Mouse (Mus musculus): ENCODE measurements at regions not wholly inside any gene's neighbourhood (a gene's known extent, or its start where the extent isn't known, plus 50 kb on each side); places are given as distances from the start of the nearest gene placed in this dataset.

GRCm38 (mm10) chr15:68811041-68811440, 2310.3 kb upstream of the Lrrc6 start:
- 95% methylated on average over 4 of the region's 4 CpGs for WGBS
- H3K4me3 ChIP-seq (ENCODE audit: control insufficient read depth, insufficient read depth, low read length), result no peak overlapping the region
- H3K4me1 ChIP-seq (replicated peaks; ENCODE audit: control insufficient read depth, insufficient read depth, low read length), result no peaks in the 10 kb centered on the region
- no peak for DNase-seq
- H3K27me3 ChIP-seq (ENCODE audit: control insufficient read depth, insufficient read depth, low read length), result no peaks in the 10 kb centered on the region
- H3K27ac ChIP-seq (ENCODE audit: control insufficient read depth, insufficient read depth, low read length), result no peak overlapping the region
- TF ChIP-seq CTCF (IDR thresholded peaks at IDR 0.05; ENCODE audit: borderline replicate concordance, control insufficient read depth, extremely low read depth, insufficient read depth, low read length, poor library complexity) (no peak), POLR2A (IDR thresholded peaks at IDR 0.05; ENCODE audit: control insufficient read depth, extremely low read depth, insufficient read depth, low read length, poor library complexity) (no peak)
- H3K36me3 ChIP-seq (ENCODE audit: control insufficient read depth, insufficient read depth, low read length), result no peaks in the 10 kb centered on the region

DNA sequence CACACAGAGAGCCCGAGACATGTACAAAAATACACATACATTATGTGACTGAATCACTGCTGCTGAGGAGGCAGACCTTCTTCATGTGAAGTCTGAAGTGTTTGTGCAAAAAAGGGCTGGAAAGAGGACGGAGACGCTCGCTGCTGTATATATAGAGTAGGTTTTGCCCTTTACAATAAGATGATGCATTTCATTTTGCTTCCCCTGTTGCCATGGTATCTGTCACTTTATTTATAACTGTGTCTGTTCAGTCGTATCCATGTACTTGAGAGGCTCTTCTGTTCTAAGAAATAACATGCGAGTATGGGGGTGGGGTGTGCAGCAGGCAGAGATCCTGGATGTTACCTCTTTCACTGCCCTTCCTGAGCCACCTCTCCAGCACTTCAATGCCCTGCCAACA, 2309.9 kb upstream of the Lrrc6 start:
- Histone ChIP-seq H3K4me1 (replicated peaks; ENCODE audit: control insufficient read depth, insufficient read depth, low read length) (no peaks in the 10 kb centered on the region), H3K36me3 (ENCODE audit: control insufficient read depth, insufficient read depth, low read length) (no peaks in the 10 kb centered on the region), H3K4me3 (ENCODE audit: control insufficient read depth, insufficient read depth, low read length) (no peak overlapping the region), H3K27me3 (ENCODE audit: control insufficient read depth, insufficient read depth, low read length) (no peaks in the 10 kb centered on the region), H3K27ac (ENCODE audit: control insufficient read depth, insufficient read depth, low read length) (no peak overlapping the region)
- TF ChIP-seq CTCF (IDR thresholded peaks at IDR 0.05; ENCODE audit: borderline replicate concordance, control insufficient read depth, extremely low read depth, insufficient read depth, low read length, poor library complexity) (no peak), POLR2A (IDR thresholded peaks at IDR 0.05; ENCODE audit: control insufficient read depth, extremely low read depth, insufficient read depth, low read length, poor library complexity) (no peak)
- 90% methylated on average over 6 of the region's 6 CpGs for WGBS
- no peak for DNase-seq

- TF ChIP-seq CTCF (IDR thresholded peaks at IDR 0.05; ENCODE audit: borderline replicate concordance, control insufficient read depth, extremely low read depth, insufficient read depth, low read length, poor library complexity) (no peak), POLR2A (IDR thresholded peaks at IDR 0.05; ENCODE audit: control insufficient read depth, extremely low read depth, insufficient read depth, low read length, poor library complexity) (no peak)
- H3K27me3 ChIP-seq (ENCODE audit: control insufficient read depth, insufficient read depth, low read length), result no peaks in the 10 kb centered on the region
- no peak overlapping the region for H3K27ac ChIP-seq (ENCODE audit: control insufficient read depth, insufficient read depth, low read length)
- DNase-seq, result no peak
- no peaks in the 10 kb centered on the region for H3K4me1 ChIP-seq (replicated peaks; ENCODE audit: control insufficient read depth, insufficient read depth, low read length)
- H3K36me3 ChIP-seq (ENCODE audit: control insufficient read depth, insufficient read depth, low read length), result no peaks in the 10 kb centered on the region
- WGBS, result 95% methylated on average over 1 of the region's 1 CpGs
- H3K4me3 ChIP-seq (ENCODE audit: control insufficient read depth, insufficient read depth, low read length), result no peak overlapping the region
These were observed 2307.5 kb upstream of the Lrrc6 start for GRCm38 (mm10) chr15:68808175-68808574.

DNA sequence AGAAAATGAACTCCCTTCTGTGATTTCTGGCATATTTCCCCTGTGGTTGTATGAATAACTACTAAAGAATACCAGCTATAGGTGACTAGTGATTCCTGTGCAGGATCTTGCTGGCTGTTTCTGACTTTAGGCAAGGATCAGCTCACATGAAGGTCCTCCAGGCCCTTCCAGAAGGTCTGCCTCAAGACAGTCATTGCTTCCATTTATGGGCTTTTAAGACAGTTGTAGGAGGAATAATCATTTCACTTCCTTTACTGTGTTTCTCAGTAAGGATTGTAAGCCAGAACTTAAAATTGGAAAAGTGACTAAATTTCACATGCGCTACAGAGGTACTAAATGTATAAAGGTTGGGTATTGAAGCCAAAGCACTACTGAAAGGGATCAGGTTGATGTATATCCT, 2303.5 kb upstream of the Lrrc6 start:
- 98% methylated on average over 1 of the region's 1 CpGs for WGBS
- Histone ChIP-seq H3K27me3 (ENCODE audit: control insufficient read depth, insufficient read depth, low read length) (no peaks in the 10 kb centered on the region), H3K4me3 (ENCODE audit: control insufficient read depth, insufficient read depth, low read length) (no peak overlapping the region), H3K4me1 (replicated peaks; ENCODE audit: control insufficient read depth, insufficient read depth, low read length) (no peaks in the 10 kb centered on the region), H3K36me3 (ENCODE audit: control insufficient read depth, insufficient read depth, low read length) (no peaks in the 10 kb centered on the region), H3K27ac (ENCODE audit: control insufficient read depth, insufficient read depth, low read length) (no peak overlapping the region)
- TF ChIP-seq POLR2A (IDR thresholded peaks at IDR 0.05; ENCODE audit: control insufficient read depth, extremely low read depth, insufficient read depth, low read length, poor library complexity) (no peak), CTCF (IDR thresholded peaks at IDR 0.05; ENCODE audit: borderline replicate concordance, control insufficient read depth, extremely low read depth, insufficient read depth, low read length, poor library complexity) (no peak)
- no peak for DNase-seq

- Histone ChIP-seq H3K27me3 (ENCODE audit: control insufficient read depth, insufficient read depth, low read length) (no peaks in the 10 kb centered on the region), H3K27ac (ENCODE audit: control insufficient read depth, insufficient read depth, low read length) (no peak overlapping the region), H3K4me1 (replicated peaks; ENCODE audit: control insufficient read depth, insufficient read depth, low read length) (no peaks in the 10 kb centered on the region), H3K36me3 (ENCODE audit: control insufficient read depth, insufficient read depth, low read length) (no peaks in the 10 kb centered on the region), H3K4me3 (ENCODE audit: control insufficient read depth, insufficient read depth, low read length) (no peak overlapping the region)
- DNase-seq, result no peak
- WGBS, result 76% methylated on average over 4 of the region's 4 CpGs
- no peak for TF ChIP-seq POLR2A (IDR thresholded peaks at IDR 0.05; ENCODE audit: control insufficient read depth, extremely low read depth, insufficient read depth, low read length, poor library complexity)
- no peak for TF ChIP-seq CTCF (IDR thresholded peaks at IDR 0.05; ENCODE audit: borderline replicate concordance, control insufficient read depth, extremely low read depth, insufficient read depth, low read length, poor library complexity)
These were observed 2301.1 kb upstream of the Lrrc6 start for GRCm38 (mm10) chr15:68801763-68802162.

DNA sequence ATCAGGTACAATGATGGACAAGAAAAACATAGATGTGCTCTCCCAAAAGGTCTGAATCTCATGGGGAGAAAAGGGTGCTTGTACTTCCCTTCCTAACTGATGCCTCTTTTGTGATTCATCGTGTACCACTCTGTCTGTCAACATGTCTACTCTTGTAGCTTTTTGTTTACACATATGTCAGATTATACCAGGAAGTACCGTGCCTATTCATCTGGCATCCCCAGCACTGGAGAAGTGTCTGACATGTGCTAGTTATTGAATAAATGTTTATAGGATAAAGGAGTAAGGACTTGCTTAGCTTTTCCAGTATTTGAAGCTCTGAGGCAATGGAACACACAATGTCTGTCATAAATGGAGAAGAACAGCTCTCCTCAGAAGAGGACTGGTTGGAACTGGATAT, 2296.7 kb upstream of the Lrrc6 start:
- Histone ChIP-seq H3K27me3 (ENCODE audit: control insufficient read depth, insufficient read depth, low read length) (no peaks in the 10 kb centered on the region), H3K4me1 (replicated peaks; ENCODE audit: control insufficient read depth, insufficient read depth, low read length) (no peaks in the 10 kb centered on the region), H3K36me3 (ENCODE audit: control insufficient read depth, insufficient read depth, low read length) (no peaks in the 10 kb centered on the region), H3K4me3 (ENCODE audit: control insufficient read depth, insufficient read depth, low read length) (no peak overlapping the region), H3K27ac (ENCODE audit: control insufficient read depth, insufficient read depth, low read length) (no peak overlapping the region)
- 83% methylated on average over 2 of the region's 2 CpGs for WGBS
- no peak for DNase-seq
- no peak for TF ChIP-seq POLR2A (IDR thresholded peaks at IDR 0.05; ENCODE audit: control insufficient read depth, extremely low read depth, insufficient read depth, low read length, poor library complexity)
- TF ChIP-seq CTCF (IDR thresholded peaks at IDR 0.05; ENCODE audit: borderline replicate concordance, control insufficient read depth, extremely low read depth, insufficient read depth, low read length, poor library complexity), result no peak

- H3K27me3 ChIP-seq (ENCODE audit: control insufficient read depth, insufficient read depth, low read length), result no peaks in the 10 kb centered on the region
- no peak for TF ChIP-seq POLR2A (IDR thresholded peaks at IDR 0.05; ENCODE audit: control insufficient read depth, extremely low read depth, insufficient read depth, low read length, poor library complexity)
- TF ChIP-seq CTCF (IDR thresholded peaks at IDR 0.05; ENCODE audit: borderline replicate concordance, control insufficient read depth, extremely low read depth, insufficient read depth, low read length, poor library complexity), result no peak
- H3K4me1 ChIP-seq (replicated peaks; ENCODE audit: control insufficient read depth, insufficient read depth, low read length), result no peaks in the 10 kb centered on the region
- H3K27ac ChIP-seq (ENCODE audit: control insufficient read depth, insufficient read depth, low read length), result no peak overlapping the region
- no peaks in the 10 kb centered on the region for H3K36me3 ChIP-seq (ENCODE audit: control insufficient read depth, insufficient read depth, low read length)
- DNase-seq, result no peak
- no peak overlapping the region for H3K4me3 ChIP-seq (ENCODE audit: control insufficient read depth, insufficient read depth, low read length)
- 82% methylated on average over 4 of the region's 4 CpGs for WGBS
These were observed 2294.7 kb upstream of the Lrrc6 start for GRCm38 (mm10) chr15:68795239-68795960.
